Mouse (Mus musculus) brain, adult 2 months (tissue): Measurements from ENCODE around the gene Fam180a.

Source experiments
- DNase-seq: peaks from one replicate; pipeline ENCODE4 v3.0.0; 2011; ENCODE audit warnings: low read depth, low spot score

Fam180a gene

DNA sequence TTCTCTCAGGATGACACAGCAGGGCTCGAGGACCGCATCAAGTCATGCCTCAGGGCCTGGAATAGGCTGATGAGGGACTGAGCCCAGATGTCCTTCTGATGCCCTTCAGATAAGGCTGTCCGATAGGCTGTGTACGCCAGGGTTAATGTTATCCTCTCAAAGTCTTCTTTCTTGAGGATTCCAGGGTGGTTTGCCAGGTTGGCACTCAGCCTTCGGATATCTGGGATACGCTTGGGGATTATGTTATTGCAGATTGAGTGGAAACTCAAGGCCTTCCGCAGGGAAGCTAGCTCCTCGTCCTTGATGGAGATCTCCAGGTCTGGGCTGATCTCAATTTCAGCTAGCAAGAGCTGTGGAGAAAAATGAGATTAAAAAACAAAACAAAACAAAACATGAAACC lies 12.4 kb downstream of the Fam180a start:
- no peak for DNase-seq

GRCm38 (mm10) chr6:35309406-35309805 lies 16.5 kb downstream of the Fam180a start:
- DNase-seq = no peak

GRCm38 (mm10) chr6:35308037-35308436 lies 17.9 kb downstream of the Fam180a start, which contains the start of gene Slc13a4:
Gene Slc13a4 (minus strand): TSS chr6:35308131.
- peak; percentile 9 for DNase-seq

GRCm38 (mm10) chr6:35307136-35307535 lies 18.8 kb downstream of the Fam180a start:
- no peak for DNase-seq

GRCm38 (mm10) chr6:35303355-35303900 lies 22.5 kb downstream of the Fam180a start:
- DNase-seq = no peak

DNA sequence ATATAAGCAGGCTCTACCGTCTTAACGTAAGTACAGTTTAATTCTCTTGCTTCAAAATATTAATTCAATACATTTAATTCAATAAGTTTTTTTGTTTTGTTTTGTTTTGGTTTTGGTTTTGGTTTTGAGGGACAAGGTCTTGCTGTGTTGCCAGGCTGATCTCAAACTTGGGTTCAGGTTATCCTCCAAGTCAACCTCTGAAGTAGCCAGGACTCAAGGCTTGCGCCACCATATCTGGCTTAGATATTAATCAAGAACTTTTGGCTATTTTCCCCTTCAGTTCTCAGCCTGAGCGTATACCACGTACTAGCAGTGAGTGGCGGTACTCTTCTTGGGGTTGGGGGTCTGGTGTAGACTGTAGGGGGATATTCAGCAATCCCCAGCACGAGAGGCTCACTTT lies 23.4 kb downstream of the Fam180a start:
- no peak for DNase-seq

DNA sequence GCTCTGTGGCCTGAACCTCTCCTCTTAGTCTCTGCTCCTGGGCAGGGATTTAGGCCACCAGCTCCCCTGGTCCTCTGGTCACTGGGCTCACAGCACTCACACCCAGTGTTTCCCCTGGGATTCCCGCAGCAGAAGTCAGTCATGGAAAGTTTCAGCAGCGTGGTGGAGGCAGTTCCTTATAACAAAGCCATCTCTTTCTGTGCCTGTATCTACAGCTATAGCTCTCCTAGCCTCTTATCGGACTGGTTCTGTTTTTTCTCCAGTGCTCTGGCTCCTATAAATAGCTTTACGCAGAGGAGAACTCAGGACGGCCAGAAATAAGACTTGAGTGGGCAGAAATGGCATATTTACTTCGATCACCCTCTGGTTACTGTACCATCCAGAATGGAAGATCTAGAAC lies 27.6 kb downstream of the Fam180a start:
- DNase-seq = peak; percentile 38

DNA sequence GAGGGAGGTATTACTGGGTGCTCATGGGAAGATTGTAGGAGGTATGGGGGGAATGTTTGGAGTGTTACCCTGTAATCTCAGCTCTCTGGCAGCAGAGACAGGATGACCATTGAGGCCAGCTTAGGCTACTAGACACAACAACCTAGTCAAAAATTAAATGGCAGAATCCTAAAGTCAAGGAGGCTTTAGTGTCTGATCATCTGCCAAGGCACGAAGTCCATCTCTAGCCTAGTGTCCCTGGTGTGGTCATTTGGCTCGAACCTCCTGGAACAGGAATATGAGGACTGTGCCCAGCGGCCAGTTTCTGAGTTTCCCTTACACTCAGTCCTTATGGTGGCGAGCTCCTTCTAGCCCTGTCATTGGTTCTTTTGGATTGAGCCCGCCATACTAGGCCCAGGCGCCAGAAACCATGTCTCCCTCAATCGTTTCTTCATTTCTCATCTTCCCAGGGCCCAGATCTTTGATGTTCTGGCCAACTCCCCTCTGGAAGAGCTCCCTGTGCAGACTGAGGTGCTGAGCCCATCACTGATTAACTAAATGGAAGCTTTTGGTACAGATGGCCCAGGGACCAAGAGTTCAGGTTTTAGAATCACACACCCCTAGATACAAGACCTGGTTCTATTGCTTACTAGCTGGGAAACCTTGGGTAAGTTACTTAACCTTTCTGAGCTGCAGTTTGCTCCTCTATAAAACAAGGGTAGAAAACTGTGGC lies 28.3 kb downstream of the Fam180a start:
- no peak for DNase-seq

- peak; percentile 34 for DNase-seq
These were observed 28.9 kb downstream of the Fam180a start for GRCm38 (mm10) chr6:35297001-35297400.

DNA sequence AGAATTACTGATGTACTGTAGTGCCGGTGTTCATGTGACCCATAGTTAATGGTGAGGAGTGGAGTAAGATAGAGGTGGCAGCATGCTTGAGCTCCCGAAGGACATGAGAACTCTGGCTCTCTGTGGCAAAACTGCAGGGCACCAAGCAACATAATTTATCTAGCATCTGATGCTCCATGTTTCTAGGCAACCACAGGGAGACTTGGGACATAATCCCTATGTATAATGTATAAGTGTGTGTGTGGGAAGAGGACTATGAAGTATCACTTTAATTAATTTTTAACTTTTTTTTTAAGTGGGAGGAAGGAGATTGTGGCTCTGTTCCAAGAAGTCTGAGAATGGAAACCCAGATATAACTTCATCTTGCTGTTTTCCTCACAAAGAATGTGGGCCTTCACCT lies 31.0 kb downstream of the Fam180a start:
- peak; percentile 48 for DNase-seq

DNA sequence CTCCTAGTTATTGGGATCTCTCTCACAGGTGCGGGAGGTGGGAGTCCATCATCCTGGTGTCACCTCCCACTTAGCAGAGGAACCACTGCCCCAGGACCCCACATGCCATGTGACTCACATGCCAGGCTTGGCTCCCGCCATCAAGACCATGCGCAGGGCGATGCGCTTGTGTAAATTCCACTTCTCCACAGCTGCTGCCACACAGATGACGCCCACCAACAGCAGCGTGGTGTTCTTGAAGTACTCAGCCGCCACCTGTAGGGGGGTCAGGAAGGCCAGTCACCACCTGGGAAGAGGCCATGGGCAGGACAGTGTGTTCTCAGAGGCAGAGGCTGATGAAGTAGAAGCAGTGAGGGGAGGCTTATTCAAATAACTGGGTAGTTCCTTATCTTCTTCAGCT lies 36.3 kb downstream of the Fam180a start:
- no peak for DNase-seq

- DNase-seq = peak; percentile 47
These were observed 37.0 kb downstream of the Fam180a start for GRCm38 (mm10) chr6:35288920-35289319.

DNA sequence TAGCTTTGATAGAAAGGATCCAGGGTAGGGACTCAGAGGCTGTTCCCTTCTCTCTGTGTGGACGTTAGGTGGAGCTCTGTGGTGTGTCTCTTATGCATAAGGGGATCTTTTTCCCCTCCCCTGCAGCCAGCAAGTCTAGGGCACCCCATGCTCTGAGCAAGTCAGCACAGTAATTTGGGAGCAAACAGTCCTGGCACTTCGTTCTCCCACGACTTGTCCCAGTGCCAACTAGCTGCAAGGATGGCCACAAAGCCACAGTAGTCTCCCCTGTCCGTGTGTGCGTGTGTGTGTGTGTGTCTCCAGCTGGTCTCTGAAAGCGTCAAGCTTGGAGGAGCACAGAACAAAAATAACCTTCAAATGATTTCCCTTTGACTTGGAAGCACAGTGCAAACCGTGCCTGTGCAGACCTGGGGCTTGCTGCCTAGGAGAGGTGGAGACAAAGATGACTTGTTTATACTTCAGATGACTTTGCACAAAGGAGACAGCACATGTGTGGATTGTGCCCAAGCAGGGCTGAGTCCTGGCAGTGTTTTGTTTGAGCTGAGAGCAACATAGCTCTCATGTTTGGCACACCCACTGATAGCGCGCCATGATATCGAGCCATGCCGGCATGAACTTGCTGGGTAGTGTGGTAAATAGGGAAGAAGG lies 37.7 kb downstream of the Fam180a start:
- peak; percentile 75 for DNase-seq

DNA sequence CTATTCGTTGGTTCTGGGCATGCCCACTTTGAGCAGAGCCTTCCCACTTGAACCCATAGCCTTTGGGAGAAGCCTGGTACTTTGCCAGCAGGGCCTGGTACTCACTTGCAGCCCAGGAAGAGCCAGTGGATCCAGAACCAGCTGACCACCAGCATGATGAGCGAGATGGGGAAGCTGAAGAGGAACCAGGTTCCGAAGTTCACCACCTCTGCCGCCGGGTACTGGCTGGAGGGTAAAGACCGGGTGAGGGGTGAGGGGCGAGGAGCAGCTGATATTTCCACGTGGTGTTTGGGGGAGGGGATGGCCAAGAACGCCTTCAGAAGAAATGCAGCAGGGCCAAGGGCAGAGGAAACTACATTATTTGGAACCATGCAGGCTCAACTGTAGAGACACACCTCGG lies 46.6 kb downstream of the Fam180a start:
- no peak for DNase-seq

- DNase-seq = no peak
These were observed 47.9 kb downstream of the Fam180a start for GRCm38 (mm10) chr6:35277903-35278587.

- DNase-seq = no peak
These were observed 52.4 kb downstream of the Fam180a start for GRCm38 (mm10) chr6:35273391-35274082.

GRCm38 (mm10) chr6:35271868-35272765 lies 53.8 kb downstream of the Fam180a start:
- no peak for DNase-seq

DNA sequence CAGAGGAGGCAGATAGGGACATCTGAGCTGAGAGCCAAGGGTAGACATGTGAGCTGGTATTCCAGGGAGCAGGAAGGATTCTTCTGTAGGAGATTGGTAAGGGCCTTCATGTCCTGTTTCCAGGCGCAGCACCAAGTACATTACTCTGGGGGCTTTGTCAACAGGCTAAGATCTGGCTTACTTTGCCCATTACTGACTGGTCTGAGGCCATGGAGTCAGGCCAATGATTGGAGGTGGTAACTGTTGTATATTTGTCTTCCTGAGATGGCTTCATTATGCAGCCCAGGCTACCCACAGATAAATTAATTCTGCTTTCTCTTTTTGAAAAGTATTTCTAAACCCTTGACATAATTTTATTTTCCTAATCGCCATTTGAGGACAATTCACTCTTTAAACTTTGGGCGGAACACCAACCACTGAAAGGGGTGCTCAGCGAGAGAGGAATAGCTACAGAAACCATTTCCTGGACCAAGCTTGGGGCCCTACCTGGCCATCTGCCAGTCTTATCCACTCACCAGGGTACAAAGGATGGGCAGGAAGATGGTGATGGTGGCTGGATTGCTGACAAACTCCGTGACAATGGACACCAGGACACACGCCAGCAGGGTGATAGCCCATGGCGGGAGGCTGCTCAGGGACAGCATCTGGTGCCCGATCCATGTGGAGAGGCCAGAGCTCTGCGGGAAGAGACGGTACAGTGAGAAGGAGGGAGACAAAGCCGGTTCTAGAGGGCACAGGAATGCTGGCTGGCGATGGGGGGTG lies 54.7 kb downstream of the Fam180a start:
- no peak for DNase-seq

DNA sequence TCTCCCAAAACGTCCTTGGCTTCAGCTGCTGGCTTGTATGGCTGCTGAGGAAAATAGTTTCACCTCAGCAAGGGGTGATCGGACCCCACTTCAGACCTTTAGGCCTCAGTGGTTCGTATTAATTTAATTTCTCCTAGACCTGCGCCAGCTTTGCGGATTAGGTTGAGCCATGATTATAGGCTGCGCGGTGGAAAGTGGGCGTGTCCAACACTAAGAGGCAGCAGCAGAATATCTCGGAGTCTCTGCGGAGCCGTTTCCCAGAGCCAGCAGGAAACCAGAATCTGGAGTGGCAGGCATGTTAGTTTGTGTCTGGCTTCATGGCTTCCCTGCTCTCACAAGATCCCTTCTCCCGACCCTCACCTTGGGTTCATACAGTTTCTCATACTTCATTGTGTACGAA lies 56.3 kb downstream of the Fam180a start:
- no peak for DNase-seq

GRCm38 (mm10) chr6:35268711-35269110 lies 57.2 kb downstream of the Fam180a start:
- no peak for DNase-seq
